Mouse (Mus musculus): Measurements from ENCODE around the gene Twf1.

Gene Twf1

GRCm38 (mm10) chr15:94572746-94573145 lies 16.9 kb downstream of the Twf1 start:
- DNase-seq (ENCODE audit: low spot score), result no peak

DNA sequence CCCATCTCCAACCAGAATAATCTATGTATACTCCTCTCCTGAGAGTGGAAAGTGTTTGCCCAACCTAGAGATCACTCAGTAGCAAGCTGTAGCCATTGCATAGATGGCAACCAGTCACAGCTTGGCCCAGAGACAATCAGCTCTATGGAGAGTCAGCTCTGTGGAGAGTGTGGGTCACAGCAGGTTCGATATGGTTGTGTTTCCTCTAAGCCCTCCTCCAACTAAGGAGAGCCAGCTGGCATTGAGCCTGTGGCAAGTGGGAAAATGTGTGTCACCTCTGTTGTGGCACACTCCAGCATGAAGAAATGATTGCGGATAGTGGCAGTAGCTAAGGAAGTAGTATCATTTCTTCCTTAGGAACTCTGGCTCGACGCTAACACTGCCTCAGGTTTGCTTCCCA lies 18.2 kb downstream of the Twf1 start:
- DNase-seq (ENCODE audit: low spot score), result no peak

GRCm38 (mm10) chr15:94568496-94569182 lies 21.1 kb downstream of the Twf1 start:
- no peak for DNase-seq (ENCODE audit: low spot score)

DNA sequence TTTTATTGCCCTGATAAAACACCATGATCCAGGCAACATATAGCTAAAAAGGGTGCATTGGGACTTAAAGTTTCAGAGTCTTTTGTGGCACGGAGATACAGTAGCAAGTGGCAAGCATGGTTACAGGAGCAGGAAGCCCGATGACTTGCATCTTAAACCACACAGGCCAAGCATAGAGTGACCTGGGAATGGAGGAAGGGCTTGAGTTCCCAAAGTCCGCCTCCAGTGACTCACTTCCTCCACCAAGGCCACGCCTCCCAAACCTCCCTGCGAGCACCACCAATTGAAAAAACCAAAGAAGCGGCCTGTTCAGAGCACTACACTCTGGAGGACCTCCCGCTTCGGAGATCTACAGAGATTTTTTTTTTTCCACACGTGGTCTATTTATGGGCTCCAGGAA lies 23.8 kb downstream of the Twf1 start:
- no peak for DNase-seq (ENCODE audit: low spot score)

- DNase-seq (ENCODE audit: low spot score), result no peak
Observed at GRCm38 (mm10) chr15:94564909-94565308, 24.8 kb downstream of the Twf1 start.

GRCm38 (mm10) chr15:94558895-94559656 lies 30.6 kb downstream of the Twf1 start:
- no peak for DNase-seq (ENCODE audit: low spot score)

- peak; percentile 63 for DNase-seq (ENCODE audit: low spot score)
Observed at GRCm38 (mm10) chr15:94557442-94557841, 32.2 kb downstream of the Twf1 start.

DNA sequence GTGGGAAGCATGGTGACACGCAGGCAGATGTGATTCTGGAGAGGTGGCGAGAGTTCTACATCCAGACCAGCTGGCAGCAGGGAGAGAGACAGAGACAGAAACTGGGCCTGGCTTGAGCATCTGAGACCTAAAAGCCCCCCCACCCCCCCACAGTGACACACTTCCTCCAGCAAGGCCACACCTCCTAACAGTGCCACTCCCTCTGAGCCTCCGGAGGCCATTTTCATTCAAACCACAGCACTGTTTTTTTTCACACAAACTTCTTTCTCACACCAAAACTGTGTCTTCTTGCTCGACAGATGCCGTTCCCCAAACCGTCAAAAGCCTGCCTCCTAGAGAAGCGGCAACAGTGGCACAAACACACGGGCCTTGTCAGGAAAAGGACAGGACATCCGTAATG lies 36.2 kb downstream of the Twf1 start:
- DNase-seq (ENCODE audit: low spot score), result no peak

- DNase-seq (ENCODE audit: low spot score), result no peak
Observed at GRCm38 (mm10) chr15:94544844-94545243, 44.8 kb downstream of the Twf1 start.

DNA sequence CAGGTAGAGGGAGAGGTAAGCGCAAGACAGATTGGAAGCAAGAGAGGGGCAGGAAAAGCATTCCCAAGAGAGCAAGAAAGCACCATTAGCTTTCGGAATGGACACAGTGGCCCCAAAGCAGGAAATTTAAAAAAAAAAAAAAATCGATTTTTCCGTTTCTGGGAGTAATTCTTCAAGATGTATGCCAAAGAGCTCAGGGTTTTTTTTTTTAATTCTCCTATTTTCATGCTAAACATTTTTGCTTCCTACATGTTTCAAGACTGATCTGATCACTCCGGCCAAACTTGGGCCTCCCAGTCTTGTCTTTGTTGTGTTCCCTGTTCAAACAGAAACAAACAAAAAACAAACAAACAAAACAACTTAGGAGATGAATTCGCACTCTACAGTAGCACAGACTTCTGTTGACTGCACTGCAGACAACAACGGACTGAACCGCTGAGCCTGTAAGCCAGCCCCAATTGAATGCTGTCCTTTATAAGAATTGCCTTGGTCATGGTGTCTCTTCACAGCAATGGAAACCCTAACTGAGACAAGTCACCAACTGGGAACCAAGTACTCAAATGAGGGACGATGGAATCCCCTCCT lies 45.5 kb downstream of the Twf1 start:
- no peak for DNase-seq (ENCODE audit: low spot score)

DNA sequence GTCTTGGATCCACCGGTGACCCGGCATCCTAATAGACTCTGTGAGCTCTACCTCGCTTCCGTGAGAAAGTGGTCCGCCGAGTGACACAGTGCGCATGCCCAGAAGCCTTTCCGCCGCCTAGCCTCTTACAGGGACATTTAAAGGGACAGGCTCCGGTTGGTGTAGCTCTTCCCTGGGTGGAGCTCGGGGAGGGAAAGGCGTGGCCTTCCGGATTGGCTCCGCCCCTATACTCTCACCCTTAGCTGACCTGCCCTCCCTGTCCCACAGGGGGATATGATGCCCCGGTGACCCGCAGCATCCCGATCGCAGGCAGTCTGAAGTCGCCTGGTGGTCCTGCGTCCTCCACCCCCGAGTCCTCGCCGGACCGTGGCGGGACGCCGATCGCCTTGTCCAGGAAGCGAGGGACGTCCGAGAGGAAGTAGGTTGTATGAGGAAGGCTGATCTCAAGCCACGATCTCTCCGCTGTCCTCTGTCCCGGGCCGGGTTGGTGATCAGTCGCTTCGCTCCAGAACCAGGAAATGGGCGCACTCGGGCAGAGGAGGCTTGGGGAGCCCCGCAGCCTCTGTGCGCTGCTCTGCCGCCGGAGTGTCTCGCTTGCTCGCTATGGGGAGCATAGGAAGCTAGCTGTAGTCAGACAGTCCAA lies 46.2 kb downstream of the Twf1 start, which contains the start of the genes Pus7l and Irak4:
Gene Pus7l, minus strand, starts transcription at position 139 of the 643 bp plus-strand sequence.
Gene Irak4, plus strand, starts transcription at position 235 of the 643 bp plus-strand sequence.
- DNase-seq (ENCODE audit: low spot score), result peak; percentile 88

DNA sequence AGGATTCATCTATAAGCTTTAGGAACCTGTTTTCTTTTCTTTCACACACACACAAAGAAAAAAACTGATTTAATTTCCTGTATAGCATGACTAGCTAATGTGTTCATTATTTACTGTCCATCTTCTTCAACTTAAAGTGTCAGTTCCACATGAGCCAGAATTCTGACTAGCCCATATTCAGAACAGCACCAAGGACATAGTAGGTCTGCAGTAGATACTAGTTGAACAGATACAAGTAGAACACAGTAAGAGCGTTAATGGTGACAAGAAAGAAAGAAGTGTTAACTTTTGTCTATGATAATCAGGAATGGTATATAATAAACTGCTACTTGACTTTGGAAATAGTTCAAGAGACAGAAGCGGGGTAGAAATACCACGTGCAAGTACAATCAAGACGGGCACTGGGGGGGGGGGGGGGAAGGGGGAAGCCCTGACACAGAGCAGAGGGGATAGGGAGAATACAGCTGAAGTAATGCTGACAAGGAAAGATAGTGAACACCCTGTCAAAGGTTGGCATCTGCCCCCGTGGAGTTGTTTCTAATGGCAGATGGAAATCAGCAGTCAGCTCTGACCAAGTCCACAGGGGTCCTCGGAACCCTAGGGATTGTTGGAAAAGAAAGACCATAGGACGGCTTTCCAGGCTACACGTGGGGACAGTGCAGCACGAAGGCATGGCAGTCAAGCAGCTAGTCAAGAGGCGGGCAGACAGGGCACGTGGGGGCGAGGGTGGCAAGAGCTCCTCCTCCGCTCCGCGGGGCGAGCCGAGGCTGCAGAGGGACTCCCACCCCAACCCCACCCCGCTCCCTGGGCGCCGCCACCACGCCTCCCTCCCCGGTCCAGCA lies 46.9 kb downstream of the Twf1 start:
- DNase-seq (ENCODE audit: low spot score), result no peak

DNA sequence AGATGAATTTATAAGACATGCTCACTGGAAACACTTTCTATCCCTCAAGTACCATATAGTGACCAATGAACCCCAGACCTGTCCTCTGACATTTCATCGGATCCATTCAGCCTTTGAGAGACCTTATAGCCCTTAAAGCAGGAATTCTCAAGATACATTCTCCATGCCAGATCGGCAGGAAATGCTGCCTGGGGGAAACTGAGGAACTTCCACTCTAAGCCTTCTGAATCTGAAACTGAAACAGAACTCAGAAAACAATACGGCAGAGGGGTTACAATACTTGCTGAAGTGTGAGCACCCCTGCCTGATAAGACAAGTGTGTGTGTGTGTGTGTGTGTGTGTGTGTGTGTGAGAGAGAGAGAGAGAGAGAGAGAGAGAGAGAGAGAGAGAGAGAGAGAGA lies 50.4 kb downstream of the Twf1 start:
- no peak for DNase-seq (ENCODE audit: low spot score)

GRCm38 (mm10) chr15:94535521-94535920 lies 54.2 kb downstream of the Twf1 start:
- DNase-seq (ENCODE audit: low spot score), result no peak

DNA sequence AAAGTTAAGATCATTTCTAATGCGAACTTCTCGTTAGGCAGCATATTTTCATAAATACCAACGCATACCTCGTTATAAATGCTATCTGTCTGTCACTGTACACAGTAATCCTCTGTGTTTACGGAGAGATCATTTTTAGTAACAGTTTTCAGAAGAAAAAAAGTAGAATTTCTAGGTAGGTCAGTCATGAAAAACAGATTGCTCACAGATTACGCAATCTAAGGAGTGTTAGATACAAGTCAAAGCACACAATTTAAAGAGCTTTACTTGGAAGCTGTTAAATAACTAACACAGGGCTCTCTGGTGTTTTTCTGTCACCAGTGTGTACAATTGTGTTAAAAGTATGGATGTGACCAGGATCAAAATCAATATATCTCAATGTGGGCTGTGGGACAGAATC lies 56.7 kb downstream of the Twf1 start:
- DNase-seq (ENCODE audit: low spot score), result no peak

GRCm38 (mm10) chr15:94532306-94532705 lies 57.4 kb downstream of the Twf1 start:
- DNase-seq (ENCODE audit: low spot score), result no peak

- no peak for DNase-seq (ENCODE audit: low spot score)
Observed at GRCm38 (mm10) chr15:94530519-94530918, 59.2 kb downstream of the Twf1 start.

All from spleen, adult 12 weeks (tissue).